Mouse (Mus musculus) cerebellum, adult 2 months (tissue): Measurements from ENCODE around the gene Zg16.

Experiments used
- CTCF ChIP-seq: fragments of 200-500 bp; IDR thresholded peaks from 2 replicates; pipeline ENCODE4 v1.5.1; 2011; ENCODE audit warnings: low read depth, mild to moderate bottlenecking, control low read depth, low read length, moderate library complexity, borderline replicate concordance; ENCODE audit not compliant: insufficient read depth
- POLR2A ChIP-seq: fragments of 200-500 bp; IDR thresholded peaks from 2 replicates; pipeline ENCODE4 v1.6.1; 2011; ENCODE audit warnings: low read length, control low read depth, borderline replicate concordance; ENCODE audit not compliant: insufficient read depth

GRCm38 (mm10) chr7:127133125-127133524, 46.0 kb upstream of the Zg16 start:
- TF ChIP-seq CTCF = no peak
- TF ChIP-seq POLR2A = no peak
